Mouse (Mus musculus): ENCODE data around the gene Slc1a5.

The Slc1a5 gene

DNA sequence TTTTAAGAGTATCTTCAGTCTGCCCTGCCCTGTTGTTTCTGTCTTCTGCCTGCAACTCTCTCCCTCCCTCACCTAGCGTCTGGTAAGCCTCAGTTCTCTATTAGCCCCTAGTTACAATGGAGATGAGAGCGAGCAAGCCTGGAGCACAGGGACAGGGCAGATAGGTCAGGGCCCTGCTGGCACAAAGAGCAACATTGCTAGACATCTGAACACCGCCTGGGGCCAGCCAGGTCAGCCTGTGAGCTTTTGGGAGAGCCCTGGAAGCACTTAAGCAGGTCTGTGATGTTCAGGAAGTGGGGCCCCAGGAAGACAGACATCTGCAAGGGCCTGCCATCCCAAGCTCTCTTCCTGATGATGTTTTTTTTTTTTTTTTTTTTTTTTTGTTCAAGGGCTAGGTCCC is 40.0 kb downstream of the Slc1a5 start:
- DNase-seq, result no peak

DNA sequence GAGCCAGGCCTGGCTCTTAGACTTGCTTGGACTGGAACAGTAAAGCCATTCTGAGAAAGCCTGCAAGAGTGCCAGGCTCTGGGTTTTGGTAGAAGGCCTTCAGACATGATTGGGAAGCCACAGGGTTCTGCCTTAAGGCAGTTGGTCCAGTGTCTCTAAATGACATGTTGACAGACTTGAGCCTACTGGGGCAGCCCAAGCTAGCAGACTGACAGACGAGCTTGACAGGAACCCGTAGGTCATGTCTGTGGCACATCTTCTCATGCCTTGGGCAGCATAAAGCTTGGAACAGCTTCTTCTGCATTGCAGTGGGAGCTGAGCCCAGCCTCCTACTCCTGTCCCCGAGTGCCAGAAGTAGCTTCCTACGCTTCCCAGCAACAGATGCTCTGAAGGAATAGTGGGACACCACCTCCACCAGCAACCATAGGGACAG is 40.5 kb downstream of the Slc1a5 start:
- peak; percentile 34 to 38 for DNase-seq

DNA sequence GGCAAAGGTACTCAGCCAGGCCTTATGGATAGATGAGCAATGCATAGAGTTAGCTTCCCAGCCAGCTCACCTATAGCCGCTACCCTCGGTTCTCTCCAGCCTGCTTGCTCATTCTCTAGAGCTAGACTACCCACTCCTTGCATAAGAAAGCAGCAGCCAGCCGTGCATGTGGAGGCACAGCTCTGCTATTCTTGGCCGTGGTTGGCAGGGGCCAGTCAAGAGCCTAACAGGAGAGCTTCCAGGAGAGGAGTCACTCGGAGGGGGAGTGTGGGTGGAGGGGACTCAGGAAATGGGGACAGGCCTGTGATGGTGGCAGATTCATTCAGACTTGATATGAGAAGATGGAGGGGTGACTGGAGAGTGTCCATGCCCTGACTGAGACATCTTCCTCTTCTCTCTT is 42.6 kb downstream of the Slc1a5 start:
- peak; percentile 33 to 40 for DNase-seq

DNA sequence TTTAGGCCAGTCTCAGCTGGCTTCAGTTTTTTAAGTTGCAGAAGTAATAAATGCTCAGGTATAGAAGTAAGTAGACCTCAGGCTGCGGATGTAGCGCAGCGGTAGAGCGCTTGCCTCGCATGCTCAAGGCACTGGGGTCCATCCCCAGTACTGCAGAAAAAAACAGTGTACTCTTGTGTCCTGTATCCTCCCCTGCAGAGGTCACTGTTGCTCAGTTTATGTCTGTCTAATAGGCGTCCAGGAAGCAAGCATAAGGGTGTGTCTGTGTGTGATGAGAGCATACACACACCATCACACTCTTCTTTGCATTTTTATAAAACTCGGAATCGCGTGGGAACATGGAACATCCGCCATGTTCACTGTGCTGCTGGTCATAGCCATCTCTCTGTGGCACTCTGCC is 44.6 kb downstream of the Slc1a5 start:
- DNase-seq, result no peak

DNA sequence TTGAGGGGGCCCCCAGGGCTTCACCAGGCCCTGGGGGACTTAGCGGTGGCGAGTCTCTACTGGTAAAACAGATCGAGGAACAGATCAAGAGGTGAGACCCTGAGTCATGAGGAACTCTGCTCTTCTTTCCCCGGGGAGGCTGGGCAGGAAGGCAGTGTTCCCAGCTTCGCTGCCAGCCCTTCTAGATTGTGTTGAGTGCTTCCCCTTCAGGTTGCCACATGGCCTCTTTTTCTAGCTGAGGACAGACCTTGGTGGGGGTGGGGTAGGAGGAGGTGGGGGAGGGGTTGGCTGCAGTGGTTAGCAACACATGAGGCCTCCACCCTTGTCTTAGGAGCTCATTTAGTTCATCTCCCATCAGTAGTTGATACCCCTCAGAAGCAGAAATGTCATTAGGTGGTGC is 45.4 kb downstream of the Slc1a5 start:
- no peak for DNase-seq

DNA sequence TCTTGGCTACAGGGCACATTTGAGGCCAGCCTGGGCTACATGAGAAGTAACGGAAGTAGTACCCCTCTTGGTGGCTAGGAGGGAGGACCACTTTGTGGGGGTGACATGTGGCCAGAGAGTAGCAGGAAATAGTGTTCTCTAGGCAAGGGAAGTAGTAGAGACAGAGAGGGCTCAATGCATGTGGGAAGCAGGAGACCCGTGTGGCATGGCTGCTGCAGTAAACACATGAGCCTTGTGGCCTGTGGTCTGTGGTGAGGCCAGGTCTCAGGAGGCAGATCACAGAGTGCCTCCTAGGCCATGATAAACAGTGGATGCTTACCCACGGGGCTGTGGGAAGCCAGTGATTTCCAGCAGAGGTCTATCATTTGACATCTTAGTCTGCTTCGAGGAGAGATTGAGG is 46.1 kb downstream of the Slc1a5 start:
- DNase-seq, result no peak

DNA sequence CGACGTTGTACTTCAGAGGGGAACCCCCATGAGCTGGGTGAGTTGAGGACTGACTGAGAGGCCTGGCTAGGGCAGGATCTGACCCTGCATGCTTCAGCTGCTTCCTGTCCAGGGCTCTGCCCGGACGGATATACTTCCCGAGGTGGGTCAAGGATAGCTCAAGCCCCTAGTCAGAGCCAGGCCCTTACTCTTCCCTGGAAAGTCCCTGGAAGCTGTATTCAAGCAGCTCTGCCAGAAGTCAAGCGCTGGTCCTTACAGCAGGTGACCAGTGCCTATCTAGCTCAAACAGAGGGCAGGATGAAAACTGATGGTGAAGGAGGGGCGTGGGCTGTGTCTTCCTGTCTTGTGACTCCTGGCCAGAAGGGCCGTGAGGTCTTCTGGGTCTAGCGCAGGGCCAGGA is 49.3 kb downstream of the Slc1a5 start:
- no peak for DNase-seq

DNA sequence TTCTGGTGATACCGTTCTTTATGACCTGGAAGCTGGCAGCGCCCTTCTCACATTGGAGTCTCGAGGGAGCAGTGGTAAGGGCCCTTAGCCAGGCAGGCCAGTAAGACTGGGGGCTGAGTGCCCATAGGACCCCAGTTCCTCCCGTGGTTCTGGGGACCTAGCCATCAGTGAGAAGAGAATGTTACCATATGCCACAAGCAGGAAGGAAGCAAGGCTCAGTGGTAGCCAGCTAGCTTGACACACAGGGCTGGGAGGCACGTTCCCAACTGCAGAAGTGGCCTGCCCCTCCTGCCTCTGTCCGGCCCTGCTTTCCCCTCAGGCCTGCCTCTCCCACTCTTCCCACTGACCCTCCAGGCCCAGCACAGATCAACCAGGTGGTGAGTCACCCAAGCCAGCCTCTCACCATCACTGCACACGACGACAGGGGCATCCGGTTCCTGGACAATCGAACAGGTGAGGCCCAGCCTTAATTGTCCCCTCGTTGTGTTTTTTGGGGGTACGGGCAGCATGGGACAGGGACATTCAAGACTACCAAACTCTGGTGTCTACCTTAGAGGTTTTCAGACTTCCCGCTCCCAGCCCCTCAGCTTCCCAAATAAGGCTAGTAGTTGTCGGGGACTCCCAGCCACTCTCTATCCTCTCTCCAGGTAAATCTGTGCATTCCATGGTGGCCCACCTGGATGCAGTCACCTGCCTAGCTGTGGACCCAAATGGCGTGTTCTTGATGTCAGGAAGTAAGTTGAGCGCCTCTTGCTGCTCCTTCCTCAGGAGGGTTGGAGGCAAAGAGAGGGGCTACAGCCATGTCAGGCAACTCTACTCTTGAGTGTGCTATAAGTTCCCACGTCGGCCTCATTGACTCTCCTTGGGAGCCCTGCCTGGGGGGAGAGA is 57.0 kb downstream of the Slc1a5 start:
- no peak for DNase-seq

DNA sequence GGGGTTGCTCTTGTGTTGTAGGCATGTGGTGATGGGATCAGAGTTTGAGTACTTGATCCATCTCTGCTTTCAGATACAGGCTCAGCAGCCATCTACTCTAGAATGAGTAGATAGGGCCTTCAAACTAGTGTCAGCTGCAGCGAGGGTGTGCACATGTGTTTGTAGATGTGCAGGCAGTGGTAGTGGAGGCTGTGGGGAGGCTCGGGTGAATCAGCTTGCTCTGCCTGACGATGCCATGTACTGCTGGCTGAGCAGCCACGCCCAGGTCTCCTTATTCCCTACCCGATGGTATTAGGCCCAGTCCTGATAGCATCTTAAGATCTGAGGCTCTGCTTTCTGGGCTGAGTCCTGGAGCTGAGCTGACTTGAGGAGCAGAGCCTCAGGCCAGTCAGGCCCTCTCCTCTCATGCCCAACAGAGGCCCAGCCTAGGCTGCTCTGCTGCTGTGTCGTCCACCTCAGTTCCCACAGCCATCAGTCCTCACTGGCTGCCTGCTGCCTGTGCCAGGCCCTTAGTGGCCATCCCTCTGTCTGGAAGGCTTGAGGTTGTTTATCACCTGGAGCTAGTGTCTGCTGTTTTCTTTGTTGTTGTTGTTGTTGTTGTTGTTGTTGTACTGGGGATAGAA is 57.8 kb downstream of the Slc1a5 start:
- no peak for DNase-seq

DNA sequence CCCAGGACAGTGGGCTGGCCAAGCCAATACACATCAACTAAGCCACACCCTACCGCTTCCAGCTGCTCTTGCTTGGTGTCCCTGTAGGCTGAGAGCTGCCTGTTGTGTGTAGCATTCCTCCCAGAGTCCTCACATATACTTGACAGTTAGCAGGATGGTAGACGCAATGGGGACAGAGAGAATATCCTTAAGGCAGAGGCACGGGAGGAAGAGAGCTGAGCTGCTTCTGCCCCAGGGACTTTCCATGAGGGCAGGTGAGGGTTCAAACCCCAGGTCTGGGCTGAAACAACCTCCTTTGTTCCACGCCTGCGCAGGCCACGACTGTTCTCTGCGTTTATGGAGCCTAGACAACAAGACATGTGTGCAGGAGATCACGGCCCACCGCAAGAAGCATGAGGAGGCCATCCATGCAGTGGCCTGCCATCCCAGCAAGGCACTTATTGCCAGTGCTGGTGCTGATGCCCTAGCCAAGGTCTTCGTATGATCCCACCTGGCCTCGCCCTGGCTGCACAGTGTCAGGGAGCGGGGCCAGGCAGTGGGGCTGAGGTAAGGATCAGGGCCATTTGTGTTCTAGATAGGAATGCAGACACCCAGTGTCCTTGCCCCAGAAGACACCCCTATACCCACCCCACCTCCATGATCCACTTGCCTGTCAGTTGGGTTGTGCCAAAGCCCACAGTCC is 58.4 kb downstream of the Slc1a5 start:
- DNase-seq, result no peak

DNA sequence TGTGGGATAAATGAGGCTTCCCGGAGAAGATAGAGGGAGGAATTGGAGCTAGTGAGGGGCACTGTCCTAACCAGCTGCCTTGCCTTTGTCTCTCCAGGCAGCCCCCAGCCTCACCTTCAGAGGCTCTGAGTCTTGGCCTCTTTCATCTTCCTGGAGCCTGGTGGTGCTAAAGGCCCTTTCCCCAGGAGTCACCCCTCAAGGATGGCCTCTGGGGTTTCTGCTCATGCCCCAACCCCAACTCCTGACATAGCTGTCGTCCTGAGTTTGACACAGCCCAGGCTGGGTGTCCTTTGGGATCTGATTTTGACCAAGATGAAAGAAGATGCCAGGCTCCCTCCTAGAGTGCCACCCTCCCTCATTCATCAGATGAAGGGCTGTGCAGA is 59.0 kb downstream of the Slc1a5 start:
- DNase-seq, result no peak

DNA sequence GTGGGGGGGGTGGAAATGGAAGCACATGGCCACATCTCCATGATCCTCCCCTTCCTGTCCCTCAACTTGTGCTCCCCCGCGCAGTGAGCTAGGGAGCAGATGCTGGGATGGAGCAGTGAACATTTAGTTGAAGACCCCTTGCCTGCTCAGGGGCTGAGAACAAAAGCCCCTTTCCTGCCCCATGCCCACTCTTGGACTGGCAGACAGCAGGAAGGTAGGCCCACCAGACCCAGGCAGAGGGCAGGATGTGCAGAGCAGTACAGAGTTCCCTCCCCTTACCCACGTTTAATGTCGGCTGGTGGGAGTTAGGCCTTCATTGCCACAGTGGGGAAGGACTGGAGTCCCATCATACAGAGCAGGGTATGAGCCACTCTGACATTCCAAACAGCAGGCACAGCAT is 59.9 kb downstream of the Slc1a5 start:
- DNase-seq, result no peak

DNA sequence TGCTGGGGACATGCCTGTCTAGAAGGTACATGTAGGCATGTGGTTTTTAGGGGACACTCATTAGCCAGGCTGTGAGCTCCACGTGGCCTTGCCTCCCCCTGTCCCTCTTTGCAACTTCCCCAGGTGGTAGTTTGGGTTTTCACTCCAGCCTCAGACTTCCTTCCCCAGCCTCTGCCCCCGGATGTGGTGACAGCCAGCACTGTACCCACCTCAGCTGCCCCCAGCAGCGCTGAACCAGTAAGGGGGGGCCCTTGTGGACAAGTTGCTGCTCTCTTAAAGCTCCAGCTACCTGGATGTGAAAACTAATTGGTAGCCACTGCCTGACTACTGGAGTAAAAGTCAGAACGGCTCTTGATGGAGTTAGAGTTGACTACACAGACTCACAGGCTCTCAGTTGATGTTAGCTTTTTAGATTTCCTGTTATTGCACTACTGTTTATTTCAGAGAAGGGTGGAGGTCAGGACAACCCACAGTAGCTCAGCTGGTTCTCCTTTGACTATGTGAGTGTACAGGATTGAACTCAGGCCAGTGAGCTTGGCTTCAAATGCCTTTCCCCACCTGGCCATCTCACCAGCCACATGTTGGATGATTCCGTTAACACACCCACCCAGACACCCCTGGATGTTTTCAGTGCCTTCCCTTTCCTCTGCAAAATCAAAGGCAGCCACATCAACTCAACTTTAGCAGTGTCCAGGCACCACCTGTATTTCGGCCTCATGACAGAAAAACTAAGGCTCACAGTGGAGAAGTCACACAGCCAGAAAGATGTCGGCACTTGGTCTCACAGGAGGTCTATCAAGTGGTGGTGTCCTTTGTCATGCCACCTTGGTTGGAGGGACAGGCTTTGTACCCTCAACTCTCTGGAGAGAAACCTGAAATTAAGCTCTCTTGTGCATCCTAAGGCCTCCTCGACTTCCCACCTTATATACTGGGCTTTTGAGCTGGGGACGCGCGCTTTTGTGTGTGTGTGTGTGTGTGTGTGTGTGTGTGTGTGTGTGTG is 60.7 kb downstream of the Slc1a5 start:
- no peak for DNase-seq

DNA sequence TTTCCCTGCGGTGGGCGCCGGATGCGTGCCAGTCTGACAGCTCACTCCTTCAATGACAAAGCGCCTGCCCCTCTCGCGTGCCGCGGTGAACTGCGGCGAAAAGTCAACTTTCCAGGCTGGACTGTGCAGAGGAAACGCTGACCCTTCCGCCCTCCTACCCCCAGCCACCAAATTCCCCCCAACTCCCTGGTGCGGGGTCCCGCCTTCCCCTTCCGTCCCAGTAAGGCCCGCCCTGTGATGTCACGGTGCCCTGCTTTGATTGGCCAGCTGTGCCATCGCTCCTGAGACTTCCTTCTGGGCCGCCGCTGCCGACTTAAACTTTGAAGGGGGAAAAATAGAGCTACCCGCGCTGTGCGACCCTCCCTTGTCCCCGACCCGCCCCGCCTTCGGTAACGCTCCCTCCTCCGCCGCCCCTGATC is 61.5 kb downstream of the Slc1a5 start, which contains the start of gene Prkd2:
TSS of gene Prkd2 (plus strand) at position 258 of the 419 bp plus-strand sequence.
- peak; percentile 87 for DNase-seq

DNA sequence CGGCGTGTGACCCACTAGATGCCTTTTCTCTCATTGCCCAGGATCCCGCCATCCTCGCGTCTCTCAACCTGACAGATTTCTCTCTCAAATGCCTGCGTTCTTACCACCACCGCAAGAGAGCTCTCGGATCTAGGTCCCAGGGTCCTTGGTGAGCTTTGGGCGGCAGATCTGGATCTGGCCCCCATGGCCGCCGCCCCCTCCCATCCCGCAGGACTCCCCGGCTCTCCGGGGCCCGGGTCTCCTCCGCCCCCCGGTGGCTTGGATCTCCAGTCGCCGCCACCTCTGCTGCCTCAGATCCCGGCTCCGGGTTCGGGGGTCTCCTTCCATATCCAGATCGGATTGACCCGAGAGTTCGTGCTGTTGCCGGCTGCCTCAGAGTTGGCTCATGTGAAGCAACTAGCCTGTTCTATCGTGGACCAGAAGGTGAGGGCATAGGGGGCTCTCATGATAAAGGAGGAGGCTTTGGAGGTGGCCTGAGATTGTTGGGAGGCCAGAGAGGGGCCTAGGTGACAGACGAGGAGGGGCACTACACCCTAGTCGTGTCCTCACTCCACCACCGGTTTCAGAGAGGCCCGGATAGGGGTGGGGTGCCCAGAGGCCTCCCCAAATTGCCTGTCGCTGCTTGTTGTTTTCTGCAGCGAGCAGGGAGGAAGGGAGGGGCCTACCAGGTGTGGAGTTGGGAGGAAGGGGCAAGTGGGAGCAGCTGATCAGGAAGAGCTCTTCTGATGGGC is 62.5 kb downstream of the Slc1a5 start:
- DNase-seq, result no peak

DNA sequence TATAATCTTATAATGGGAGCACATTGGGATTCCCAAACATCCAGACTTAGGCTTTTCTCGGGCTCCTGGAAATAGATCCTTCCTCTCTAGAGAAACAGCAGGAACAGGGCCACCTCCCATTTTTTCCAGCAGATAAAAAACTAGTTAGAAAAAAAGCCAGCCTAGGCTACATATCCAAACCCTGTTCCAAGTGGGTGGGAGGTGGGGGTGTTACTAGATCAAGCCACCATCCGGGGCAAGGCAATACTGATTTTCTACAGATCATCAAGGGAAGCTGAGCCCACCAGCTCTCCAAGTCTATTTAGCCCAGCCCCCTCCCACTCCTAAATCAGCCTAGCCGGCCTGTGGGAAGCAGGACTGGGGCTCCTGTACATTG is 63.5 kb downstream of the Slc1a5 start:
- DNase-seq, result no peak

DNA sequence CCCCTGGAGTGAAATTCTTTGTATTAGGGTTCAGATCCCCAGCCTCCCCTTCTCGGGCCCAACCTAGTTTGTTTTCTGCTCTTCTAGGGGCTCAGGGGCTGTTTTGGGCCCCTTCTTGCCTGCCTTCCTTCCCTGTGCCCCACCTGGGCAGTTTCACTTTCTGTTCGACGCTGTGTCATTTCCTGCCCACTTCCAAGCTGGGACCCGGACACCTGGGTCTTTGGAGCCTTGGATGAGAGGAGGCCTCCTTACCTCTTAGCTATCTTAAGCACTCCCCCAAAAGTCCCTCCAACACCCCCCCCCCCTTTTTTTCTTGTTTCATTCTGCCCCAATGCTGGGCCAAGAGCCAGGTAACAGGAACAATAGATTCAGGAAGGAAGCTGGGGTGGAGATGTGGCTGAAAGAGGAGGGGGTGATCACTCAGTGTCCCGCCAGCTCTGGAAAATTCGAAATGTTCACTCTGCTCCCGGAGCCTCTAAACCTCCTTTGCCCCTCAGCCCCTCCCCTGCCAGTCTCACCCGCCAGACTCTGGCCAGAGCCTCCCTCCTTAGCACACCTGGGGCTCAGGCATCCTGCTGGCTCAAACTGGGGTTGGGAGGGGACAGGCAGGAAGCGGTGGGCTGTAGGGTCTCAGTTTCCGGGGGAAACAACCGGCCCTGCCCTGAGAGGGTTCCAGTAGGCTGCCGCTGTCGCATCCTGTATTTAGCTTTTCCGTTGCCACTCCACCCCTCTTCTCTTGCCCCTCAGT is 64.1 kb downstream of the Slc1a5 start:
- no peak for DNase-seq

DNA sequence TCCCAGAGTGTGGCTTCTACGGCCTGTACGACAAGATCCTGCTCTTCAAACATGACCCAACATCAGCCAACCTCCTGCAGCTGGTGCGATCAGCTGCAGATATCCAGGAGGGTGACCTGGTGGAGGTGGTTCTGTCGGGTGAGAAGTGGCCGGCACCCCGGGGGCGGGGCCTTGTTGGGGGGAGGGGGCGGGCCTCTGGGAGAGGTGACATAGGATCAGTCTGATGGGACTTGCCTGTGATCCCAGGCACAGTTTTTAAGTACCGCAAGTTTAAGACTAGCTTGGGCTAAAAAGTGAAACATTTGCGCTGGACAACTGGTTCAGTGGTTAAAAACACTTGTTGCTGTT is 64.7 kb downstream of the Slc1a5 start:
- no peak for DNase-seq

DNA sequence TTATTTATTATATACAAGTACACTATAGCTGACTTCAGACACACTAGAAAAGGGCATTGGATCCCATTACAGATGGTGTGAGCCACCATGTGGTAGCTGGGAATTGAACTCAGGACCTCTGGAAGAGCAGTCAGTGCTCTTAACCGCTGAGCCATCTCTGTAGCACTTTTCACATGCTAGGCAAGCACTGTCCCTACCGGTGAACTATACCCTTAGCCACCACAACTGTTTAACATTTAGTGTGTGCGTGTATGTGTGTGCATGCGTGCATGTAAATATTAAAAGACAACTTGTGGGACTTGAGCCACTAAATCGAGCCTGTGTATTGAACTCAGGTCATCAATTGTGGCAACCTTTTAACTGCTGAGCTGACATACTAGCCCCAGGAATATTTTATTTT is 65.6 kb downstream of the Slc1a5 start:
- DNase-seq, result no peak

DNA sequence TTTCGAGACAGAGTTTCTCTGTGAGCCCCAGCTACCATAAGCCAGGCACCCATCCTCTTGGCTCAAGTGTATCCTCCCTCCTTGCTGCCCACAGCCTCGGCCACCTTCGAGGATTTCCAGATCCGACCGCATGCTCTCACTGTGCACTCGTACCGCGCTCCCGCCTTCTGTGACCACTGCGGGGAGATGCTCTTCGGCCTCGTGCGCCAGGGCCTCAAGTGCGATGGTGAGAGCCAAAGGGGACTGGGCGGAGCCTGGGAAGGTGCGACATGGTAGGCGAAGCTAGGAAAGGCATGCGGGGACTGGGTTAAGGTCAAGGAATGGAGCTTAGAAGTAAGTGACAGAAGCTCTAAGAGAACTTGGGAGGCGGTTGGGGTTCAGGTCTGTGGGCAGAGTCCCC is 66.4 kb downstream of the Slc1a5 start:
- no peak for DNase-seq
